Mouse (Mus musculus) CD8-positive naive resting alpha-beta T cell, adult 2 months (primary cell): ENCODE data around the gene Ppm1h.
"Not testable (repeated sequence)": the region's sequence is repeated elsewhere in the genome, so short reads cannot be mapped to it uniquely, and the experiment has no call there.

ENCODE experiments used
- DNase-seq, 2 experiments: peaks; one replicate each; pipeline ENCODE4 v3.0.0; 2022; ENCODE audit warnings: low read depth in 2 of 2, low spot score in 2 of 2

Gene Ppm1h

GRCm38 (mm10) chr10:122963463-122964240, 285.1 kb downstream of the Ppm1h start:
- DNase-seq = no peak

- DNase-seq = no peak
Measured at GRCm38 (mm10) chr10:122964241-122964636, 285.7 kb downstream of the Ppm1h start.

GRCm38 (mm10) chr10:122965650-122966049, 287.1 kb downstream of the Ppm1h start:
- not testable (repeated sequence) for DNase-seq

GRCm38 (mm10) chr10:122966421-122966820, 287.9 kb downstream of the Ppm1h start:
- no peak for DNase-seq

- DNase-seq = no peak
Measured at GRCm38 (mm10) chr10:122970188-122970587, 291.6 kb downstream of the Ppm1h start.

- no peak for DNase-seq
Measured at GRCm38 (mm10) chr10:122973241-122973640, 294.7 kb downstream of the Ppm1h start.

GRCm38 (mm10) chr10:122976038-122976437, 297.5 kb downstream of the Ppm1h start:
- DNase-seq = no peak

- no peak for DNase-seq
Measured at GRCm38 (mm10) chr10:122979356-122979755, 300.8 kb downstream of the Ppm1h start.

GRCm38 (mm10) chr10:122980123-122980522, 301.6 kb downstream of the Ppm1h start:
- no peak for DNase-seq

- DNase-seq = no peak
Measured at GRCm38 (mm10) chr10:122982909-122983578, 304.5 kb downstream of the Ppm1h start.

- DNase-seq = no peak
Measured at GRCm38 (mm10) chr10:122983579-122984530, 305.3 kb downstream of the Ppm1h start.

GRCm38 (mm10) chr10:122984531-122985251, 306.1 kb downstream of the Ppm1h start:
- no peak for DNase-seq

GRCm38 (mm10) chr10:122985252-122985514, 306.6 kb downstream of the Ppm1h start:
- DNase-seq = peak in 1 of 2 experiments; percentile 56

- DNase-seq = peak; percentile 63 to 67
Measured at GRCm38 (mm10) chr10:122985515-122986319, 307.2 kb downstream of the Ppm1h start.

- peak; percentile 44 to 53 for DNase-seq
Measured at GRCm38 (mm10) chr10:122986320-122987225, 308.0 kb downstream of the Ppm1h start.

- DNase-seq = peak; percentile 35 to 54
Measured at GRCm38 (mm10) chr10:122987671-122988128, 309.1 kb downstream of the Ppm1h start.

- no peak for DNase-seq
Measured at GRCm38 (mm10) chr10:122988372-122988771, 309.8 kb downstream of the Ppm1h start.

- no peak for DNase-seq
Measured at GRCm38 (mm10) chr10:122989916-122990315, 311.4 kb downstream of the Ppm1h start.

- no peak for DNase-seq
Measured at GRCm38 (mm10) chr10:122990606-122991005, 312.0 kb downstream of the Ppm1h start.
